Mouse (Mus musculus) right cerebral cortex, postnatal 25 days (tissue): ENCODE results near the gene Wnt2.

Source experiments
- DNase-seq: peaks from one replicate; pipeline ENCODE4 v3.0.0; 2022

The Wnt2 gene

DNA sequence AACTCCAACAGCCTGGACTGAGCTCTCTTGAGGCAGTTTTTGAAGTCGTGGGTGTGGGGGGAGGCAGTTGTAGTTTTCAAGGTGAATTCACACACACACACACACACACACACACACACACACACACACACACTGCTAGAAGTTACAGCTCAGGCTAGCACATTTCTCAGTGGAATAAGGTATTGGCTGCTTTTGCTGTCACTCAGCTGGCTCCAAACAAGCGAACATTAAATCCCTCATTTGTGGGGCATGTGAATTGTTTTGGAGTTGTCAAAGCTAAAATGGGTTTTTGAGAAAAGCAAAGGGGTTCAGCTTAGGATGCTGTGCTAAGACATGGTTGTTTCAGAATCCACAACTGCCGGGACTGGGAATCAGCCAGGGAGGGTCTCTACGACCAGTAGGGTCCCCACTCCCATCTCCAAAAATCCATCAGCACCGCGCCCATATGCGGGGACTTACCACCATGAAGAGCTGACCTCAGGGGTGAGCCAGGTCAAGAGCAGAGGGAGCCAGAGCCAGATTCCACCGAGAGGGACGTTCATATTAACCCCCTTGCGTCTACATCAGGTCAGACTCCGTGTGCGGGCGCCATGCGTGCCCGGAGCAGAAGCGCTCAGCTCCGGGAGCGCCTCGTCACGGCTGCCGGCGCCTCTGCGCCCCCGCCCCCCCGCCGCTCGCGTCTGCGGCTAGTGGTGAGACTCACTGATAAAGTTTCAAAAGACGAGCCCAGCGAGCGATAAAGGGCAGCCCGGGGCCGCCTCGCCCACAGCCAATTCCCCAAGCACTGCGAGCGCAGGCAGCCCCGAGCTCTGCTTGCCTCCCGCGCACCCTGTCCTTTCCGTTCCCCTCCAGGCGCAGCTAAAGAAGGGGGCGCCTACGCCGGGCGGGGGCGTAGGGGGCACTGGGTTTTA, at the start of gene Wnt2:
TSS of gene Wnt2 (minus strand) at position 840 of the 911 bp plus-strand sequence.
- peak; percentile 11 for DNase-seq

DNA sequence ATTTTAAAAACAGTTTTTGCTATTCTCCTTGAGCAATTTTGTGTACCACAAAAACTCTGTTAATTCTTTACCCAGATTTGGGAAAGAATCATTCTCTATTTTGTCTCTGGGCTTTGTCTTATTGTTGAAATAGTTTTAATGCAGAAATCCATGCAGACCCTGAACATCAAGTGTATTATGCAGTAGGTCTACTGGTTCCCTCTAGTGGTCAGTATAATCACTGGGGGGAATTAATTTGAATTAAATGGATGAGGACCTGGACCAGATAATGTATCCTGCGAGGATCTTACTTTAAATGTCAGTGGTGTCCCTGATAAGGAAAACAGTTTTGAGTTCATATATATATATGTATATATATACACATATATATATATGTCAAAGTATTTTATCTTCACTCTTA, 48.2 kb upstream of the Wnt2 start:
- DNase-seq, result no peak

DNA sequence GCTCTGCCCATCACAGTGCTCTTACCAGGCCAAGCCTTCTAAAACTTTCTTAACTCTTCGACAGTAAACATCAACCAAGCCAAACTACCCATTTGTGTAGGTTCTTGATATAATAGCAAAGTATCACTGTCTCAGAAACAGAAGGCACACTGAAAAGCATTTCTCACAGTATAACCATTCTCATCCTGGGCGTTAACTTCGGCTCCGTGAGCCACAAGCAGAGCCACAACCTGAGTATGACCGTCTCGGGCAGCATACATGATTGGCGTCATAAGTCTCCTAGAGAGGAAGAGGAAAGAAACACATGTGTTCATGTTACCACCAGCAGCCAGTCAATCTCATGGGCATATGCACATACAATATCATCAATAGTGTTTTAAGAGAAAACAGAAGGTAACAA, 46.6 kb upstream of the Wnt2 start:
- no peak for DNase-seq

DNA sequence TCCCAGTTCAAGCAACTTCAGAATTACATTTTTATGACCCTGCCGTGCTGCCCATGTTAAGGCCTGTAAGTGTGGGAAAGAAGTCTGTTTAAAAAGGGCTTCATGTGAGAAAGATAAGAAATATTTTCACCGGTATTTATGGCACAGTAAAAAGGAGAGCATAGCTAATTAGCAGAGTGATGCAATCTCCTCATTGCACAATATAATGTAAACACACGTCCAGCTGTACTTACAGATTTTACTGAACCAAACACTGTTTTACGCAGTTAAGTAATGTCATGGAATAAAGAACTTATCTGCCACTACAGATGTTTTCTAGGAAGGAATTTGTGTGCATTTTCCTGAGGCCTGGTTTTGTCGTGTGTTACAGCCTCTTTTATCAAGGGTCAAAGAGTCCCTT, 46.2 kb upstream of the Wnt2 start:
- DNase-seq, result no peak

DNA sequence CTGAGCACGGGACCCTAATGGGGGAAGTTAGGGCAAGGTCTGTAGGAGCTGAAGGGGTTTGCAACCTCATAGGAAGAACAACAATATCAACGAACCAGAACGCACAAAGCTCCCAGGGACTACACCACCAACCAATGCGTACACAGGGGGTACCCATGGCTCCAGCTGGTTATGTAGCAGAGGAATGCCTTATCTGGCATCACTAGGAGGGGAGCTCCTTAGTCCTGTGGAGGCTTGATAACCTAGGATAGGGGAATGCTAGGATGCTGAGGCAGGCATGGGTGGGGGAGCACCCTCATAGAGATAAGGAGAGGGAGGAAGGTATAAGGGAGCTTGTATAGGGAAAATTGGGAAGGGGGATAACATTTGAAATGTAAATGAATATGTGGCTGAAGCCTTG, 27.5 kb upstream of the Wnt2 start:
- DNase-seq, result no peak

DNA sequence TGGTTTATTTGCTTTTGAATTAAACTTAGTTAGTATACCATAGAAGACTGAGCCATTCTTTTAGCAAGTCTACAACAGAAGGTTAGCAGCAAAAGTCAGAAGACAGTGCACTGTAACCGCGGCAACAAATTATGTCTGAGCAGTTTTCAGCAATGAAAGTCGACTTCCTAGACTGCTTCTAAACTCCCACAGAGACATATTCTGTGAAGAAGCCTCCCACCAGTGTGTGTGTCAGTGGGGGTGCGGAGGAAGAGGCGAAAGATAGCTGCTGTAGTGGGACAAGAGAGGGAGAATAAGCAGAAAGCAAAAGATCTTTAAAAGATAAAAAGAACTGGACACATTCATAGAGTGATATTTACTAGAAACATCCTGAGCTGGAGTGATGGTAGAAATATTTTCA, 21.3 kb upstream of the Wnt2 start:
- DNase-seq, result peak; percentile 35

DNA sequence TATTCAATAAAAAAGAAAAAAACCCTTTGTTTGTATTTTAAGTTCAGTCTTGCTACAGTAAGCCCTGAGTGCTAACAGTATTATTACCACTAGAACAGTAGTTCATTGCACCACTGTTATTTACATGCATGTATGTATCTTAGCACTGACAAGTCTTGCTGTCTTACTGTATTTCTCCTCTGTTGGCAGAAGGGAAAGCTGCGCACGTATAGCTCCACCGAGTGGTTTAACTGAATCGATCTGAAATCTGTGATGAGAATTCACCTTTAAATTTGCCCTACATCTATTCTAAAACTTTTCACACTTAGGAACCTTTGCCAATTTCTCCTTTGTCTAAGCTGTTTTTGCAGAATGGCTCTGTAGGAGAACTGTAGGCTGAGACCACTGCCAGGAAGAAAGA, 13.9 kb upstream of the Wnt2 start:
- no peak for DNase-seq

DNA sequence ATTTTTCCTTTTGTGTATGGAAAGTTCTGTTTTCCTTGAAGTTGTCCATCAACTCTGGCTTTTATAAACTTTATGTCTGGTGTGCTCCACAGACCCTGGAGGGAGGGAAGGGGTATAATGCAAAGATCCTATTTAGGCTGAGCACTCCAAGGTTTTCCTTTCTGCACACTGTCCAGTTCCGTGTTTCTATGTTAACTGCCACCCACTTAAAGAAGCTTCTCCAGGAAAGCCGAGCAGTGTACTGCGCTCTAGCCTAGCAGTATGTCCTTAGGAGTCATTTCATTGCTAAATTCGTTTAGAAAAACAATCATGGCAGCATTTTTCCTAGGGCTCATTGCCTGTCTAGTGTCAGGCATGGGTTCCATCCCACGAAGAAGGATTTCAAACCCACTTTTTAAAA, 12.8 kb upstream of the Wnt2 start:
- no peak for DNase-seq

DNA sequence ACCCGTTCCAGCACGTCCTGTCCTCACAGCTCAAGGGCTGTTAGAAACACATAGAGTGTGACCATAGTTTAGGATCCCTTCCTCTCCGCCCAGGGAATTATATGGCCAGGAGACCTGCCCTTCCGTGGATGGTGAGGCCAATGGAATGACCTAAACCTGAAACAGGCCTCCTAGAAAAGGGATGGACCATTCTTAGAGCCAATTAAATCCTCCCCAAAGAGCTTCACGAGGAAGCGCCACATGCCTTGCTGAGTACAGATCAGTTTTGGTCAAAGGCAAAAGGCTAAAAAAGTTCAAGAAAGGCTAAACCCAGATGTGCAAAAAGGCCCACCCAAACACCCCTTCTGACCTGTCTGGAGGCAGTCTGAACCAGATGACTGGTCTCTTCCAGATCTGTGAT, 1.9 kb upstream of the Wnt2 start:
- DNase-seq, result no peak

DNA sequence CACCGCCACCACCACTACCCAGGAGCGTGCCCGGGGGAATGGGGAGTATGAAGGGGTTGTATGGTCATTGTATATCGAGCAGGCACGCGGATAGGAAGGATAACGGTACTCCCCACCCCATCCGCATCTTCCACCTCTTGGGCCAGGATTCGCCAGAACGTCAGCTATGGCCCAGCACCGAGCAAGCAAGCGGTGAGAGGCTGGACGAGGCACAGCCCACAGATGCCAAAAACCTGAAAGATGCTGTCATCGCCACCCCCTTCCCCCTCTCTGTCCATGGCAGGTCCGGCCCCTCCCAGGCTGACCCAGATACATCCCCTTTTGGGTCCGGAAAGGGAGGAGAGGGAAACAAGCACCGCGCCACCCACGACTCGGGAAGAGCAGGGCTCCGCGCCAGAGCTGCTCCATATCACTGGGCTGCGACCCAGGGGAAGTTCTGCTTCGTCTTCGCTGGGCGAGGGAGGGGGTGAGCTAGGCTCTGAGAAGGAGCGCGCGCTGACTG, 1.2 kb upstream of the Wnt2 start:
- peak; percentile 60 for DNase-seq

DNA sequence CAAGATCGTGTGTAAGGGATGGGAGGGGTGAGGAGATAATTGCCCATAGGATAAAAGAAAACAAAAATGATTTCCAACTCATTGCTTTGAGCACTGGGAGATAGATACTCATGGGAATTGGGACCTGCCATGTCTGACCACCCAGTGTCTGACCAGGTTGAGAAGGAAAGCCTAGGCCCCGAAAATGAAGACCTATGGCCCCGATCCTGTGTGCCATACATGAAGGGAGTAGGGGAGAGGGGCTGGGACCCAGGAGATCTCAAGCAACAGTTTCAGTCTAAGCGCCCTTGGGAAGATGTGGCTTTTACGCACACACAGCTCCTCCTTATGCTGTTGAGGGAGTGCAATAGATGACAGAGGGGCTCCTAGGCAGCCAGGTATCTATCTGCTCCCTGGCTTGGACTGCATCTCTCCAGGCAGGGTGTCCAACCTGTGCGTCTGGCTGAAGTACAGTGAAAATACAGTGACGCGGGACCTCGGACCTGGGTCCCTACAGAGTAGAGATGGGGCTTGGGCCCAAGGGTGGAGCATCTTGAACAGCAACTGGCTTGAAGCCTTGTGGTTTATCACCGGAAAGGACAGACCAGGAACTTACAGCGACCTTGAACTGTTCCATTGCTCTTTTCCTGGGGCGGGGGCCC, 603 bp upstream of the Wnt2 start:
- peak; percentile 16 for DNase-seq

DNA sequence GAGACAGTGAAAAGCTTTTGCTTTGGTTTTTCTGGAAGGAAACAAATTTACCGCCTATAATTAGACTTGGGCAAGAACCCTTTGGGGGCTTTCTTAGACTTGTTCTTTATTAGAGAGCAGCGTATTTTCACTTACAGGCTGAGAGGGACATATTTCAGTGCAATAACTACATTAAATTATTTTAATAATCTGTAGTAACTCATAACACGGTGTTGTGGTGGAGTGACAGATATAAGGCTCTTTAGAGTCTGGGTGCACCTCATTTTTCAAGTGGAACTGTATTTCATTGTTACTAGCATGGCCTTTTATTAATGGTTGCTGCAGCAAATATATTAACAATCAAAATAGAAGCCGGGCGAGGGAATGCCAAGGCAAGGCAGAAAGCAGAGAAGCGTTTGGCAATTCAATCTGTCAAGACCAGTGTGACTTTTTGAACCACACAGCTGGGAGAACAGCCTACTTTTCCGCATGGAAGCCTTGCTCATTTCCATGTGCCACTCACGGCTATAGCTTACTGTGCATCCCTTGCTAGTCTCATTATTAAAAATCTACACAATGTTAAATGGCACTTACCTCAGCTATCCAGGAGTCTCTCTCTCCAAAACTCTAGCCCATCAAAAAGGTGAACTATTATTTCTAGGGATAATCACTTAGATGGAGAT, 6.1 kb downstream of the Wnt2 start:
- DNase-seq, result no peak

DNA sequence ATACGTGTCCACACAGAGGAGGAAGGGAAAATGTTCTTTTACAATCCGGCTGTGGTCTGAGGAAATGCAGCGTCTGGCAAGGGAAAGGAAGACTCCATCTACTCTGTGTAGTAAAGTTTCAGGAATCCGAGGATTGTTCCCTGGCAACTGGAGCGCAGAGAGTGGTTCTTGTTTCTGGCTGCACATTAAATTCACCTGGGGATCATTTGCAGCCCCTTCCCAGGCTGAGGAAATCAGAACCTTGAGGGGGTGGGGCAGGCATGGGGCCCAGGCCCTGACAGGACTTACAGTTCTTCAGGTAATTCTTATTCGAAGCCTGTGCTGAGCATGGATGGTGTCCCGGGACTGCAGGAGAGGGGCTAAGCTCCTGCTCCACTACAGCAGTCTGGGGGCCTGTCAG, 17.0 kb downstream of the Wnt2 start:
- DNase-seq, result no peak

DNA sequence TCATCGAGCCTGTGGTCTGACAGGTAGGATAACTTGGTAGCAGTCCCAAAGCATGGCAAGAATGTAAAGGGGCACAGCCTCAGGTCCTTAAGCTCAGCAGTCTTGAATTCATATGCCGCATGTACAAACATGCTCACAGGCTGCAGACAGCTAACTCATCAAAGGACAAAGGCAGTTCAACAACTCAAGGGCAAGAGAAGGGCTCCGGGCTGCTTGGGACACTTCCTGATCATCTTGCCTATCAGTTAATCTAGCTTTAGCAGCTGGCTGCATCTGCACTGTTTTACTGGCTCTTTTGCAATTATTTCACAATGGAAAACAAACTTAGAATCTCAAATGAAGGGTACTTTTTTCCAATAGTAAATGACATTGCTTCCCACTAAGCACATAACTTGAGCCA, 23.0 kb downstream of the Wnt2 start:
- no peak for DNase-seq

DNA sequence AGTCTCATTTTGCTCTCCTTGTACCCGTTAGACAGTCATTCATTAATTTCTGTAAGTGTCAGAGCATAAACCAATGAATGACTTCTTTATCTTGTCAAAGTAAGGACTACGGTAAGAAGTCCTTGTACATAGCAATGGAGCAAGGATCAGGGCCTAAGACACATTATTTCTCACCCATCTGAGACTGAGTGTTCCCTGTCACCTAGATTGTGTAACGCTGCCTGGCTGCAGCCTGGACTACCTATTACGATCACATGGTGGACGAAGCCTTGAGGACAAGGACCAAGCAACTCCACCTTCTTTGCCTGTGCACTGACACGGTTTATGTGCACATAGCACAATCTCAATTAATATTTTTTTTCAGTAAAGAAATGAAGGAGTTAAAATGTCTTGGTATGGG, 28.3 kb downstream of the Wnt2 start:
- no peak for DNase-seq

DNA sequence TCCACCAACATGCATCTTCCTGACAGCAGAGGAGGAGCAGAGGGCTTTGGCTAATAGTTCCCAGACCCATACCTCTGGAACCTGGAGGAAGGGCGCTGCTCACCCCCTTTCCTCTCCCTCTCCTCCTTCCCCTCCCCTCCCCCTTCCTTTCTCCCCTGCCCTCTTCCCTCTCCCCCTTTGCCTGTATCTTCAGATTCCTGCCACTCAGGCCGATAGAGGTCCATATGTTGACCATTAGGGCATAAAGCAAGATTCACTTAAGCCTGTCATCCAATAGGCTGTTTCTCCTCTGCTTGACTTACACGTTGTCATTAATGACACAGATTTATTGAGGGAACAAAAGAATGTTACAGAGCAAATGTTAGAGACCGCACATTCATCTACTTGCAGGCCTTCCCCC, 31.9 kb downstream of the Wnt2 start:
- no peak for DNase-seq

DNA sequence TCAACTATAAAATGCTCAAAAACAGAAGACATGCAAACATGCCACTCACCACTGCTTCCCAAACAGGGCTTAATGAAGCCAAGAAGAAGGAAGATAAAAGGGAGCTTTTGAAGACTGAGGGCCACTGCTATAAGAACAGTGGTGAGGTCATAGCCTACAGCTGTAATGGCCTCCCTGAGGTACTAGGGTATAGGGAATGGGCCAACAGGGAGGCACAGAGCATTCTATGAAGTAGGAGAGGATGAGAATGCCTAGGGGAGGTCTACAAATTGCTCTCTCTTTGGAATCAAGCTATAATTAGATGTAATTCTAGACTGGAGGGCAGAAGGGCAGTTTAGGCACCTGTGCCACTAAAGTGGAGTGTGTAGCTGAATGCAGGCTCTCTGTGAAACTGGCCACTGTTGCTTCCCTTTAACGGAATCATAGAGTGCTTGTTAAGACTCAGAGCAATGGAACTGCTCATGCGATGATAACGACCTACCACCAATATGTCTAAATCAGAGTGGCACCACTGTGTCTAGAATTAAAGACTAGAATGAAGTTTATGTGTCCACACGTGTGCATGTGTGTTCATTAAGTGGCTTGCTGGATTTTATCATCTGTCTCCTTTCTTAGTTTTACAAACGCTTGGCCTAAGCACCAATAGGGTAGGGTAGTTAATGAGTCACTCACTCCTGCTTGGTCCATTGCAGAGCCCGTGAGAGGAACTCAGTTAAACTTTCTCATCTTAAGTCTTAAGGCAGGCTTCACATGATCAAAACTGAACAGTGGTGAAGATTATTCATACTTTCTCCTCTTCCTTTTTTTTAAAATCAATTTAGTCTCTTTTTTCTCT, 35.2 kb downstream of the Wnt2 start:
- no peak for DNase-seq

DNA sequence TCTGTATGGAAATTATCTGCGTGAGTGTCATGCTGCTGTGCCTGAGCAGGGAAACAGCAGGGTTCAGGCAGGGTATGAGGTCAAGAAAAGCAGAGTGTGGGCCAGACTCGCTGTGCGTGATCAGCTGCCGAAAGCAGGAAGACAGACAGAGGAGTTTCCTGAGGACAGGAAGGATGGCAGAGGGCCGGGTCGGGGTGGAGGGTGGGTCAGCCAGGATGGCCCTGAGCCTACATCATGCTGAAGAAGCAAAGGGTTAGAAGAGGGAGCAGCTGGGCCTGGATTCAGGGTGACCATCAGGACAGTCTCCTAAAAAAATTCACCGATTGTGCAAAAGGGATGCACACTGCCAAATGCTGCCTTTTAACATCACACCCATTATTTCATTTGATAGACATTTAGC, 38.8 kb downstream of the Wnt2 start:
- DNase-seq, result no peak

DNA sequence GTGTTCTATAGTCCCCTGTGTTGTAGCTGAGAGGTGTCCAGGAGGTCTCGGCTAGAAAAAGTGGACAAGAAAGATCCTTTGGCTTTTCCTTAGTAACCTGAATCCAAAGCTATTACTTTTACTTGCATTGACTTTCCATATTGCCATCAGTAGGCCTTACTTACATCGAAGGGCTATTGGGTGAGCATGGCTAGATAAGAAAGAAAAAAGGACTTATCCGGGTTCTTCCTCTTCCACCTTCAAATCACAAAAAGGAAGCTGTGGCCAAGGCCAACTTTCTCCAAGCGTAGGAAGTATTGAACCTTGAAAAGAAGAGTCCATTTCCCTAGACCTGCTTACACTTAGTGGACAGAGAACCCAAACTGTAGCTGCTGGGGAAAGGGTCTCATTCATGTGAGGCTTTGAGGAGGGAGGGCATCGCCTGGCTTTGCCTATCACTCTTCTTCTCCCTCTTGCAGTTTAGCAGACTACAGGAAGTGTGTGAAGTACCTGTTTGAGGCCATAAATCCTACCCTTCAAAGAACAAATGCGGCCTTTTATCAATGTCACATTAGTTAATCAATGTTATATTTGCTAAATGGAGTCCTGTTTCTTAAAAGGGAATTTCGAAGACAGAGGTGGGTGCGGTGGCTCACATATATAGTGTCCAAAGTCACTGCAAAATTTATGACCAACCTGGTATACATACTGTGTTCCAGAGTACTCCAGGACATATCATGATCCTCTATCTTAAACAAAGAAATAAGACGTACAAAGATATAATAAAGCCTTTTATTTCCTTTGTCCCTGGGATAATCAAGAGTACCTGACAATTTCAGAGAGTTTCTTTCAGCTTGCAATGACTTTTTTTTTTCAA, 40.0 kb downstream of the Wnt2 start:
- no peak for DNase-seq

DNA sequence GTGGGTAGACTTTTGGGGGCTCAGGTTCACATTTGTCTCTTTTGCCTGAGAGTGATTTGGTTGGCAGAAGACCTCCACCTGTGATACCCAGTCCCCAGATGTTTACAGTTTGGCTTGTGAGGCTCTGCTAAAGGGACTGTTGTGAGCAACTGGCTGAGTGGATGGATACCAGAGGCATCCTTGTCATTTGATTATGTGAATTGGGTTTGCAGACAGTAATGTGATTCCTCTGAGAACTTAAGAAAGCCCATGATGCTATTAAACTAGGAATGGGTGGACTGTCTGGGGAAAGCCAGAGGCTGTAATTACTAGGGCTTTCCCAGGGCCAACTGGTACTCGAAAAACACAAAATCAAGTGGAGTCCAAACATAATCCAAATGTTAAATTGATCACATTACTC, 51.0 kb downstream of the Wnt2 start:
- no peak for DNase-seq

DNA sequence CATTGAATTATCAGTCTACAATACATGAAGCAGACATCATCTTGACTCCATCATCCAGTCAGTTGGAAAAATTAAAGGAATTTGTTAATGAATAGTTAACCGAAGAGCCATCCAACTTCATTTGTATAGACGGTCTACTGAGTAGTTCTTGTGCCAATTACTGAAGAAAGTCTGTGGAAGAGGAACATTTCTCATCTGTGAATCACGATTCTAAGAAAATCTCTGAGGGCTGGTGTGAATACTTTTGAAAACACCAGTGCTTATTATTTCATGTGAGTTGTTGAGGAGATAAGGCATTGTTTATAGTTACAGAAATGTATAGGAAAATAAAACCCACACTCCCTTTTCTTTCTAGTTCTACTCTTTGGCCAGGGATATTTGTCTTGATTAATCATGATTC, 51.5 kb downstream of the Wnt2 start:
- no peak for DNase-seq

DNA sequence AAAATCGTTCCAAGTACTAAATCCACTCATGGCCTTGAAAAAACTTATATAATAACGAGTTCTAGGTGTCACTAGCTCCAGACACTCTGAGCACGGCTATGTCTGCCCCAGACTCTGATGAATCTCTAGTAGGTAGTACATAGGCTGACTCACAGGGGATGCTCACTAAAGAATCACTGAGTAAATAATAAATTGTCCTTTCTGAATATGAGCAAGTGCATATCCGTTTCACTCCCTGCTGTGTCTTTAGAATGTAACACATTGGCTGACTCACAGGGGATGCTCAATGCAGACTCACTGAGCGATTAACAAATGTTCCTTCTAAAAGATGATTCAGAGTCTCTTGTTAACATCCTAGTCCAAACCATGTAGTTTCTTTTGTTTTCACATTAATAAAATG, 52.1 kb downstream of the Wnt2 start:
- DNase-seq, result peak; percentile 11
